26 mouse cellular contexts compared by ENCODE assay signal in the genomic region with DNA sequence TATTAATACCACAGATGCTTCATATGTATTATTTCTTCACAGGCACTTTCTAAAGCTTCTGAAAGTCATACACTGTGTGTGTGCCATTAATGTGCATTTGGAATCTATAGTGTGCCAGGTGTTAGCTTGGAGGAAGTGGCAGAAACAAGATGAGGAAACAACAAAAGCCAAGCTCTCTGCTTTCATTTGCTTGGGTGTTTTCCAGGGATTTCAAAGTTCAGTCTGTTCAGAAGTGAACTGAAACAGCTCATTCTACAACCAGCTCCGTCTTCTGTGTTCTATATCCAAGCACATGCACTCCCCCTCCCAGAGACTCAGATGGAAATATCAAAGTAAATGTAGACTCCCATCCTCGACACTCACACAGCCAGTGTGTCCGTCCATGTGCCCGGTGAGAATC.
"Had no signal": no experiment of that assay in that cellular context is flagged by ENCODE, and none has a peak within 500 bp of the region (broad histone marks: within the 10 kb centered on the region; RNA-seq: fewer than 3 reads in every experiment).

No protein-coding gene starts in this region.

- H3K9ac ChIP-seq: heart, embryonic 12.5 days; hindbrain, embryonic 12.5 days; hindbrain, embryonic 14.5 days; intestine, embryonic 15.5 days; limb, embryonic 13.5 days; limb, embryonic 15.5 days; liver, embryonic 12.5 days; liver, embryonic 14.5 days had no signal

- H3K4me1 ChIP-seq: heart, embryonic 10.5 days; heart, embryonic 12.5 days; hindbrain, embryonic 10.5 days; hindbrain, embryonic 12.5 days; intestine, embryonic 15.5 days; limb, embryonic 13.5 days; limb, embryonic 15.5 days; liver, embryonic 12.5 days had no signal

- H3K36me3 ChIP-seq: heart, embryonic 10.5 days; heart, embryonic 12.5 days; hindbrain, embryonic 10.5 days; hindbrain, embryonic 12.5 days; intestine, embryonic 15.5 days; limb, embryonic 13.5 days; limb, embryonic 15.5 days; liver, embryonic 12.5 days had no signal

- H3K4me2 ChIP-seq: heart, embryonic 12.5 days; hindbrain, embryonic 12.5 days; hindbrain, embryonic 14.5 days; intestine, embryonic 15.5 days; limb, embryonic 13.5 days; limb, embryonic 15.5 days; liver, embryonic 12.5 days had no signal

- H3K9me3 ChIP-seq: heart, embryonic 10.5 days; heart, embryonic 12.5 days; hindbrain, embryonic 10.5 days; hindbrain, embryonic 12.5 days; intestine, embryonic 15.5 days; limb, embryonic 13.5 days; limb, embryonic 15.5 days had no signal

- H3K27me3 ChIP-seq: heart, embryonic 12.5 days; hindbrain, embryonic 12.5 days; intestine, embryonic 15.5 days; limb, embryonic 13.5 days; limb, embryonic 15.5 days; liver, embryonic 12.5 days had no signal

- H3K4me3 ChIP-seq: heart, embryonic 10.5 days; heart, embryonic 12.5 days; hindbrain, embryonic 10.5 days; hindbrain, embryonic 12.5 days; intestine, embryonic 15.5 days; limb, embryonic 13.5 days; limb, embryonic 15.5 days; liver, embryonic 12.5 days had no signal

- H3K27ac ChIP-seq: heart, embryonic 10.5 days; hindbrain, embryonic 10.5 days; hindbrain, embryonic 12.5 days; hindbrain, embryonic 14.5 days; intestine, embryonic 15.5 days; limb, embryonic 13.5 days; limb, embryonic 15.5 days; liver, embryonic 12.5 days; liver, embryonic 14.5 days had no signal

- DNase-seq: gastrocnemius, postnatal 10 days; gastrocnemius, postnatal 25 days; heart, adult 18-20 months; heart, postnatal 10 days; heart, postnatal 4 days; kidney, adult 18-20 months; kidney, adult 8-10 months; kidney, postnatal 10 days; kidney, postnatal 25 days; kidney, postnatal 4 days; layer of hippocampus, adult 9-11 months; layer of hippocampus, postnatal 36 days; left cerebral cortex, postnatal 4 days had no signal

- ATAC-seq: hindbrain, embryonic 16.5 days; inflammation-experienced regulatory T-cells, adult 6 months; intestine, embryonic 15.5 days; intestine, postnatal 0 days; liver, embryonic 12.5 days had no signal
